Mouse (Mus musculus) ES-Bruce4 (cell line): ENCODE measurements around the gene Olfr331.
"Not testable (repeated sequence)": the region's sequence is repeated elsewhere in the genome, so short reads cannot be mapped to it uniquely, and the experiment has no call there.

Source experiments
- EP300 ChIP-seq: IDR thresholded peaks from 2 replicates; pipeline ENCODE4 v1.6.1; 2011; ENCODE audit warnings: low read depth, low read length; ENCODE audit not compliant: insufficient read depth
- POLR2A ChIP-seq: IDR thresholded peaks from one replicate; pipeline ENCODE4 v1.8.1; 2011; ENCODE audit warnings: low read length; ENCODE audit not compliant: insufficient read depth

DNA sequence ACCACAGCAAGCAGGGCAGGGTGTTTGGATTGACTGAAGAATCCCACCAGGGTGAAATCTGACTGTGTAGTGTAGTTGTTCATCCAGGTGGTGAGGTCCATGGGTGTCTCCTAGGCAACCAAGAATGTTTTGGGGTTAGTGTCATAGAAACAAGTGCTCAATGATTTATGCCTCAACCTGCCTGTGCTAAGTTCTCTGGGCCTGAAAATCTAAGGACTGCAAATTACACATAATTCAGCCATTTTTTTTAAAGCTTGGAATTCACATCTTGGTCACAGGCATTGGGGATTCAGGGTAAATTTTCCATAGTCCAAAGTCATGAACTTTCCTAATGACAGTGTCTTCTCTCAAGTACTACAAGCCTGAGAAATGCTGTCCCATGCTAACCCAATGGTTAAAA, at the start of gene Olfr331:
- TF ChIP-seq EP300, POLR2A: not testable (repeated sequence)
